Mouse (Mus musculus): ENCODE measurements at regions not wholly inside any gene's neighbourhood (a gene's known extent, or its start where the extent isn't known, plus 50 kb on each side); places are given as distances from the start of the nearest gene placed in this dataset.

- H3K9me3 ChIP-seq, result no peaks in the 10 kb centered on the region
- H3K4me3 ChIP-seq (replicated peaks), result no peak overlapping the region
- no peaks in the 10 kb centered on the region for H3K27me3 ChIP-seq (replicated peaks)
- ATAC-seq, result no peak
- no peak overlapping the region for H3K9ac ChIP-seq
- no peaks in the 10 kb centered on the region for H3K4me1 ChIP-seq (replicated peaks)
- WGBS, result 89% methylated on average over 6 of the region's 6 CpGs
- no peaks in the 10 kb centered on the region for H3K36me3 ChIP-seq
- no peak overlapping the region for H3K4me2 ChIP-seq (replicated peaks)
- no peak overlapping the region for H3K27ac ChIP-seq
Measured at GRCm38 (mm10) chr9:41336801-41337200, 175.3 kb upstream of the Ubash3b start.

DNA sequence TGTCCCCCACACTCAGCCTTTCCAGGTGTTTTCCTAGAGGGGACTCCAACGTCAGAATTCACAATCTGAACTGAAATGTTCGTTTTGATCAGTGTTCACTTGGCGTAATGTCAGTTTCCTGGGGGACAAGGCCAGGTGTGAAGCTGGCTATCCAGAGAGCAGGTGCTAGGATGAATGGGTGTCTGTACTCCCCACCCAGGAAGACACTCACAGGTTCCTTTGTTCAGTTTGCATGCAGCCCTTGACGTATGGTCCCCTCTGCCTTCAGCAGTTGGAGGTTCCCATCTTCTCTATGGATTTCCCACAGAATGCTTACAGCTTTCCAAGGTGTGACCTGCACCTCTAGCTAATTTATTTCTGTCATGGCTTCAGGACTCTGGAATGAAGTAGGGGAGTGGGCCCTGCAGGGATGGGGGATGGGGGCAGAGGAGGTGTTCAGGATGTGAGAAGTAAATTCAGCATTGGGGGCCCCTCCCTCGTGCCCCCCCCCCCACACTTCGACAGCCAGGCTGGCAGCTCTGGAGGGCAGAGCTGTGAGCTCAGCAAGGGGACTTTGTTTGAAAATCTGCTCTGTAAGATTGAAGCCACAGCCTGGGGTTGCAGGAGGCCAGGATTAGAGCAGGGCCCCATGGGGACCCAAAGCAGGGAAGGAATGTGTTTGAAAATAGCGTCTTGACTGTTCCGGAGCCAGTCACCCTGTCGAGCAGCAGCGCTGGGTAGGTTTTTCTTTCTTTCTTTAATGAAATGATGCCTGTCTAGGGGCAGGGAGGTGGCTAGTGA is 173.2 kb upstream of the Ubash3b start:
- Histone ChIP-seq H3K4me3 (replicated peaks) (no peak overlapping the region), H3K4me1 (replicated peaks) (no peaks in the 10 kb centered on the region), H3K9me3 (no peaks in the 10 kb centered on the region), H3K9ac (no peak overlapping the region), H3K27me3 (replicated peaks) (no peaks in the 10 kb centered on the region), H3K4me2 (replicated peaks) (no peak overlapping the region), H3K27ac (no peak overlapping the region), H3K36me3 (no peaks in the 10 kb centered on the region)
- 28% methylated on average over 10 of the region's 10 CpGs for WGBS
- ATAC-seq, result no peak

DNA sequence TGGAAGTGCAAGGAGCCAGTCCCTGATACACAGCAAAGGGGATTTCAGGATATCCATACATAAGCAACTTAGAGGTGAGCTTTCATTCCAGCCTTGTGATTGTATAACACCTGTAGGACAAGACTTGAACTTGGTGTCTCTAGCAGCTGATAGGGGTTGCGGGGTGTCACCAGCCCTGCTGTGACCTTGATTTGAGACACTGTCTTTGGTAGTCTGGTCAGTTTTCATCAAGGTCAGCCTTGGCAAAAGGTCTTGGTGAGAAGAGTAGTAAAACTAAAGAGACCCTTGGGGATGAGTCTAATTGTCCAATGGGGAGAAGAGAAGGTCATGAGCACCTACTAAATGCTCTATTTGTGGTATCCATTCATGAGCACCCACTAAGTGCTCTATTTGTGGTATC is 172.0 kb upstream of the Ubash3b start:
- H3K4me2 ChIP-seq (replicated peaks), result no peak overlapping the region
- no peaks in the 10 kb centered on the region for H3K27me3 ChIP-seq (replicated peaks)
- no peak overlapping the region for H3K9ac ChIP-seq
- H3K4me3 ChIP-seq (replicated peaks), result no peak overlapping the region
- H3K4me1 ChIP-seq (replicated peaks), result peaks cover 3% of the 10 kb centered on the region; the same call in 1 of the 2 replicates
- 100% methylated on average over 1 of the region's 1 CpGs for whole genome bisulfite sequencing
- no peak overlapping the region for H3K27ac ChIP-seq
- H3K36me3 ChIP-seq, result no peaks in the 10 kb centered on the region
- no peak for ATAC-seq
- no peaks in the 10 kb centered on the region for H3K9me3 ChIP-seq

- Histone ChIP-seq H3K9me3 (no peaks in the 10 kb centered on the region), H3K9ac (no peak overlapping the region), H3K4me3 (replicated peaks) (no peak overlapping the region), H3K27ac (no peak overlapping the region), H3K36me3 (no peaks in the 10 kb centered on the region), H3K4me2 (replicated peaks) (peak overlapping the region; percentile 32), H3K27me3 (replicated peaks) (no peaks in the 10 kb centered on the region), H3K4me1 (replicated peaks) (peaks cover 4% of the 10 kb centered on the region; the same call in 1 of the 2 replicates)
- WGBS, result 97% methylated on average over 1 of the region's 1 CpGs
- no peak for ATAC-seq
Measured at GRCm38 (mm10) chr9:41328959-41329358, 167.5 kb upstream of the Ubash3b start.

DNA sequence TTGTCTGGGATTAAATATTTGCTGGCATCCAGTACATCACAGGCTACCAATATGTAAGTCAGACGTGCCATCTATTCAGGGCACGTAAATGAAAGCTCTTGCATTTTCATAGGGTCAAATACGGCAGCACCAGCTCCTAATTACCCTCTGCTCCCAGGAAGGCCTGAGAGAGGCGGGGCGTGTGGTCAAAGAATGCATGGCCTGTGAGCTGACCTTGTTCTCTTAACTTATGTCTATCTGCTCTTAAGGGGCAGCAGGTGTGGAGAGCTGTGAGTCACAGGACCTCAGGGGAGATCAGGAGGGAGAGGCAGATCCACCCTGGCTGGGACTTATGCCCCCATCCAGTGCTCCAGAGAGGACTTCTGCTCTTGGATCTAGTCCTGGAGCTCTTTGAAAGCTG is 167.0 kb upstream of the Ubash3b start:
- WGBS, result 24% methylated on average over 5 of the region's 5 CpGs
- peak overlapping the region; percentile 32 for H3K4me2 ChIP-seq (replicated peaks)
- H3K9ac ChIP-seq, result no peak overlapping the region
- 0 out of 2 replicates have a peak overlapping the region, but pooled peaks have one; percentile 32 for H3K27ac ChIP-seq
- ATAC-seq, result no peak
- H3K4me3 ChIP-seq (replicated peaks), result no peak overlapping the region
- H3K36me3 ChIP-seq, result no peaks in the 10 kb centered on the region
- peaks cover 4% of the 10 kb centered on the region; the same call in 1 of the 2 replicates for H3K4me1 ChIP-seq (replicated peaks)
- no peaks in the 10 kb centered on the region for H3K9me3 ChIP-seq
- no peaks in the 10 kb centered on the region for H3K27me3 ChIP-seq (replicated peaks)

- H3K27me3 ChIP-seq (replicated peaks), result no peaks in the 10 kb centered on the region
- H3K27ac ChIP-seq, result 0 out of 2 replicates have a peak overlapping the region, but pooled peaks have one; percentile 32
- H3K9me3 ChIP-seq, result no peaks in the 10 kb centered on the region
- H3K9ac ChIP-seq, result no peak overlapping the region
- H3K4me1 ChIP-seq (replicated peaks), result peaks cover 4% of the 10 kb centered on the region; the same call in 1 of the 2 replicates
- no peak for ATAC-seq
- 6% methylated on average over 1 of the region's 1 CpGs for WGBS
- no peak overlapping the region for H3K4me3 ChIP-seq (replicated peaks)
- no peaks in the 10 kb centered on the region for H3K36me3 ChIP-seq
- peak overlapping the region; percentile 32 for H3K4me2 ChIP-seq (replicated peaks)
Measured at GRCm38 (mm10) chr9:41328056-41328455, 166.6 kb upstream of the Ubash3b start.

DNA sequence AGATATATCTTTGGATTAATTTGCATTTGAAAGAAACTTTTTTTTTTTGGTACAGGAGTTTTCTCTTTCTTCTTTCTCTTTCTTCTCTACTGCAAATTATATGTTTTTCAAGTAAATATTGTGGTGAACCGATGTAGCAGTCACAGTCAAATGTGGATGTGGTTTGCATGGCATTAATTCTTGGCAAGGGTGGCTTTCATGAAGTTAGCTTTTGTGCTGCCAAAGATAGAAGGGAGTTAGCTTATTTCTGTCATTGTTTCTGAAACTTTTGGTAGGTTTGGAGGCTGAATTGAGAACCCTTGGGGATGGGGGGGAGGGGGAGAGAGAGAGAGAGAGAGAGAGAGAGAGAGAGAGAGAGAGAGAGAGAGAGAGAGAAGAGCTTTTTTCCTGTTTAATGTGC is 166.1 kb upstream of the Ubash3b start:
- H3K27me3 ChIP-seq (replicated peaks), result no peaks in the 10 kb centered on the region
- H3K4me3 ChIP-seq (replicated peaks), result no peak overlapping the region
- no peak overlapping the region for H3K4me2 ChIP-seq (replicated peaks)
- 52% methylated on average over 1 of the region's 1 CpGs for WGBS
- no peak overlapping the region for H3K9ac ChIP-seq
- H3K4me1 ChIP-seq (replicated peaks), result peaks cover 4% of the 10 kb centered on the region; the same call in 1 of the 2 replicates
- H3K27ac ChIP-seq, result no peak overlapping the region
- H3K9me3 ChIP-seq, result no peaks in the 10 kb centered on the region
- ATAC-seq, result no peak
- H3K36me3 ChIP-seq, result no peaks in the 10 kb centered on the region

GRCm38 (mm10) chr9:41326772-41327560 is 165.5 kb upstream of the Ubash3b start:
- peak; percentile 82; the same call in 1 of the 2 replicates for ATAC-seq
- H3K36me3 ChIP-seq, result no peaks in the 10 kb centered on the region
- peaks cover 4% of the 10 kb centered on the region; the same call in 1 of the 2 replicates for H3K4me1 ChIP-seq (replicated peaks)
- H3K9me3 ChIP-seq, result no peaks in the 10 kb centered on the region
- H3K4me3 ChIP-seq (replicated peaks), result no peak overlapping the region
- H3K9ac ChIP-seq, result no peak overlapping the region
- 24% methylated on average over 10 of the region's 10 CpGs for WGBS
- peak overlapping the region; percentile 54; the same call in 1 of the 2 replicates for H3K27ac ChIP-seq
- H3K4me2 ChIP-seq (replicated peaks), result peak overlapping the region; percentile 20
- no peaks in the 10 kb centered on the region for H3K27me3 ChIP-seq (replicated peaks)

DNA sequence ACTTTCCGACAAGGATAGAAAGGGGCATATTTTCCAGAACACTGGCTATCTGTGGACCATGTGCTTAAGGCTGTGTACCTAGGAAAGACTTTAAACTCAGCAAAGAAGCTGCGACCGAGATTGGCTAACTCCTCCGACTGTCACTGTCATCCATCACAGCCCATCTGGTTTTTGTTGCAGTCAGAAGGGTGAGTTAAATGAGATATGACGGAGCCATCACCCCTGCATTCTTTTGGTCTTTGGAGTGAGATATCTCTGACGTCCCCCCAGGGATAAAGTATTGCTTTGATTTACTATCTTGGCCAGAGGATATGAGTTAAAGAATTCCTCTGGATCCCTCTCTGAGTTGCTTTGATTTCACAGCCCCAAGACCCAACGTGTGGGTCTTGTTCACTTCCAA is 160.0 kb upstream of the Ubash3b start:
- H3K9me3 ChIP-seq, result no peaks in the 10 kb centered on the region
- H3K9ac ChIP-seq, result no peak overlapping the region
- no peak for ATAC-seq
- no peak overlapping the region for H3K27ac ChIP-seq
- WGBS, result 61% methylated on average over 7 of the region's 7 CpGs
- no peak overlapping the region for H3K4me2 ChIP-seq (replicated peaks)
- H3K36me3 ChIP-seq, result no peaks in the 10 kb centered on the region
- H3K4me1 ChIP-seq (replicated peaks), result no peaks in the 10 kb centered on the region
- H3K27me3 ChIP-seq (replicated peaks), result no peaks in the 10 kb centered on the region
- H3K4me3 ChIP-seq (replicated peaks), result no peak overlapping the region

- Histone ChIP-seq H3K9me3 (no peaks in the 10 kb centered on the region), H3K4me3 (replicated peaks) (no peak overlapping the region), H3K4me2 (replicated peaks) (no peak overlapping the region), H3K36me3 (no peaks in the 10 kb centered on the region), H3K4me1 (replicated peaks) (no peaks in the 10 kb centered on the region), H3K27ac (no peak overlapping the region), H3K27me3 (replicated peaks) (no peaks in the 10 kb centered on the region), H3K9ac (no peak overlapping the region)
- 45% methylated on average over 2 of the region's 2 CpGs for WGBS
- no peak for ATAC-seq
Measured at GRCm38 (mm10) chr9:41319066-41319465, 157.6 kb upstream of the Ubash3b start.

DNA sequence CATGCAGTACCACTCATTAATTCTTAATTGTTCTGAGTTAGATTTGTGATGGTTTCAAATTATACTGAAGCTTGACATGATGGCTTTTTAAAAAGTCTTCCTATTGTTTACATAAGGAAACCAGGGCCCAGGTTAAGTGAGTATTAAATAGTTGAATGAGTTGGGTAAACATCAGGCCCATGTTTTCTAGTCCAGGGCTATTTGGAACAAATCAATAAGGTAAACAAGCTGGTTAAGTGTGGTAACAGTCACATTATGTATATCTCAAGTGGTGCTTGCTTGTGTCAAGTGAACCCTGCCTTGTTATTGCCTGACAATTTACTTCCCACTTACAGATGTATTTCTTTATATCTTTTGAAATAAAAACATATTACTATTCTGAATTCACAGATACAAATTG is 144.7 kb upstream of the Ubash3b start:
- Histone ChIP-seq H3K27ac (no peak overlapping the region), H3K4me2 (replicated peaks) (no peak overlapping the region), H3K4me1 (replicated peaks) (no peaks in the 10 kb centered on the region), H3K9me3 (no peaks in the 10 kb centered on the region), H3K4me3 (replicated peaks) (no peak overlapping the region), H3K9ac (no peak overlapping the region), H3K27me3 (replicated peaks) (no peaks in the 10 kb centered on the region), H3K36me3 (no peaks in the 10 kb centered on the region)
- no peak for ATAC-seq

GRCm38 (mm10) chr9:41303494-41303828 is 142.0 kb upstream of the Ubash3b start:
- no peaks in the 10 kb centered on the region for H3K27me3 ChIP-seq (replicated peaks)
- no peak overlapping the region for H3K4me3 ChIP-seq (replicated peaks)
- no peak overlapping the region for H3K4me2 ChIP-seq (replicated peaks)
- no peak overlapping the region for H3K9ac ChIP-seq
- H3K27ac ChIP-seq, result no peak overlapping the region
- H3K4me1 ChIP-seq (replicated peaks), result no peaks in the 10 kb centered on the region
- ATAC-seq, result no peak
- no peaks in the 10 kb centered on the region for H3K9me3 ChIP-seq
- no peaks in the 10 kb centered on the region for H3K36me3 ChIP-seq
- WGBS, result 61% methylated on average over 3 of the region's 3 CpGs
